Mouse (Mus musculus) kidney, adult 8-10 months (tissue): ENCODE results near the gene Thsd7b.
A peak's percentile ranks its signal among the peaks of the same experiment; 100 is the strongest.

Experiments
- DNase-seq, 2 experiments: peaks; one replicate each; pipeline ENCODE4 v3.0.0; 2022

Gene Thsd7b

GRCm38 (mm10) chr1:129272982-129273937 is at the start of gene Thsd7b:
Gene Thsd7b (plus strand): TSS chr1:129273302.
- DNase-seq, result no peak

- peak; percentile 8 to 39 for DNase-seq
Observed at GRCm38 (mm10) chr1:129244292-129244691, 28.8 kb upstream of the Thsd7b start.

GRCm38 (mm10) chr1:129250704-129251443 is 22.2 kb upstream of the Thsd7b start:
- no peak for DNase-seq

- no peak for DNase-seq
Observed at GRCm38 (mm10) chr1:129266684-129267083, 6.4 kb upstream of the Thsd7b start.

GRCm38 (mm10) chr1:129304173-129304572 is 31.1 kb downstream of the Thsd7b start:
- no peak for DNase-seq

- DNase-seq, result no peak
Observed at GRCm38 (mm10) chr1:129324388-129324787, 51.3 kb downstream of the Thsd7b start.

- DNase-seq, result no peak
Observed at GRCm38 (mm10) chr1:129324798-129325197, 51.7 kb downstream of the Thsd7b start.

GRCm38 (mm10) chr1:129356631-129357030 is 83.5 kb downstream of the Thsd7b start:
- DNase-seq, result no peak

- no peak for DNase-seq
Observed at GRCm38 (mm10) chr1:129357378-129357777, 84.3 kb downstream of the Thsd7b start.

- DNase-seq, result no peak
Observed at GRCm38 (mm10) chr1:129363368-129363767, 90.3 kb downstream of the Thsd7b start.

- no peak for DNase-seq
Observed at GRCm38 (mm10) chr1:129364828-129365227, 91.7 kb downstream of the Thsd7b start.

- no peak for DNase-seq
Observed at GRCm38 (mm10) chr1:129365590-129365989, 92.5 kb downstream of the Thsd7b start.

GRCm38 (mm10) chr1:129386479-129386878 is 113.4 kb downstream of the Thsd7b start:
- no peak for DNase-seq

GRCm38 (mm10) chr1:129411584-129411983 is 138.5 kb downstream of the Thsd7b start:
- DNase-seq, result no peak

GRCm38 (mm10) chr1:129421581-129421980 is 148.5 kb downstream of the Thsd7b start:
- DNase-seq, result no peak

GRCm38 (mm10) chr1:129464414-129464813 is 191.3 kb downstream of the Thsd7b start:
- DNase-seq, result no peak

- DNase-seq, result no peak
Observed at GRCm38 (mm10) chr1:129473504-129473903, 200.4 kb downstream of the Thsd7b start.

GRCm38 (mm10) chr1:129484266-129485031 is 211.3 kb downstream of the Thsd7b start:
- no peak for DNase-seq

GRCm38 (mm10) chr1:129491136-129491535 is 218.0 kb downstream of the Thsd7b start:
- peak in 1 of 2 experiments; percentile 14 for DNase-seq

- no peak for DNase-seq
Observed at GRCm38 (mm10) chr1:129493929-129494328, 220.8 kb downstream of the Thsd7b start.

GRCm38 (mm10) chr1:129501707-129502106 is 228.6 kb downstream of the Thsd7b start:
- DNase-seq, result no peak

GRCm38 (mm10) chr1:129516379-129516778 is 243.3 kb downstream of the Thsd7b start:
- DNase-seq, result no peak

GRCm38 (mm10) chr1:129519751-129520150 is 246.6 kb downstream of the Thsd7b start:
- DNase-seq, result no peak
